Comparison of ENCODE assay signal across 31 mouse cellular contexts in genomic region chr3:130827934-130828333, GRCm38 (mm10).
DNase-seq lines count a peak whose midpoint lies in the region; ATAC-seq lines count a peak whose summit lies in the region.
"Had no signal": no experiment of that assay in that cellular context is flagged by ENCODE, and none has a peak within 500 bp of the region (broad histone marks: within the 10 kb centered on the region; RNA-seq: fewer than 3 reads in every experiment).

No protein-coding gene starts in this region.

- no peaks in the 10 kb centered on the region; the same call in 1 of the 2 replicates for H3K4me1 ChIP-seq in midbrain, embryonic 15.5 days
- H3K4me1 ChIP-seq: forebrain, embryonic 12.5 days; hindbrain, embryonic 12.5 days; intestine, embryonic 15.5 days had no signal

- 73% methylated on average over 4 of the region's 4 CpGs for WGBS in midbrain, embryonic 15.5 days

- no peak overlapping the region for H3K27ac ChIP-seq in midbrain, embryonic 15.5 days
- H3K27ac ChIP-seq: forebrain, embryonic 12.5 days; hindbrain, embryonic 12.5 days; hindbrain, postnatal 0 days; intestine, embryonic 15.5 days; kidney, postnatal 0 days; limb, embryonic 15.5 days; liver, embryonic 14.5 days; midbrain, embryonic 10.5 days had no signal

- no peak for ATAC-seq in midbrain, embryonic 15.5 days (replicated peaks)
- no peak for ATAC-seq in CD4-positive, CD25-positive, alpha-beta regulatory T cell, adult 4 months
- ATAC-seq: forebrain, postnatal 0 days; hindbrain, postnatal 0 days; intestine, embryonic 15.5 days; midbrain, embryonic 16.5 days had no signal

- no peaks in the 10 kb centered on the region for H3K9me3 ChIP-seq in midbrain, embryonic 15.5 days
- H3K9me3 ChIP-seq: forebrain, embryonic 12.5 days; hindbrain, embryonic 12.5 days; intestine, embryonic 15.5 days; limb, embryonic 15.5 days; midbrain, embryonic 10.5 days had no signal

- no peaks in the 10 kb centered on the region for H3K36me3 ChIP-seq in midbrain, embryonic 15.5 days (replicated peaks)
- H3K36me3 ChIP-seq: forebrain, embryonic 12.5 days; hindbrain, embryonic 12.5 days; intestine, embryonic 15.5 days; limb, embryonic 15.5 days; midbrain, embryonic 10.5 days had no signal

- H3K27me3 ChIP-seq in midbrain, embryonic 15.5 days (replicated peaks) = no peaks in the 10 kb centered on the region
- H3K27me3 ChIP-seq: forebrain, embryonic 12.5 days; hindbrain, embryonic 12.5 days; intestine, embryonic 15.5 days; limb, embryonic 15.5 days had no signal

- no peak overlapping the region for H3K4me3 ChIP-seq in midbrain, embryonic 15.5 days
- H3K4me3 ChIP-seq: erythroblast, embryonic 14.5 days; forebrain, embryonic 12.5 days; hindbrain, embryonic 12.5 days; intestine, embryonic 15.5 days; limb, embryonic 15.5 days; midbrain, embryonic 10.5 days had no signal

- H3K9ac ChIP-seq in midbrain, embryonic 15.5 days = no peak overlapping the region
- H3K9ac ChIP-seq: forebrain, embryonic 12.5 days; forebrain, postnatal 0 days; hindbrain, embryonic 12.5 days; intestine, embryonic 15.5 days; limb, embryonic 15.5 days; liver, embryonic 14.5 days; lung, embryonic 14.5 days had no signal

- DNase-seq in adrenal gland, postnatal 10 days = peak; percentile 47
- DNase-seq in adrenal gland, adult 8-10 months = no peak
- DNase-seq in lung, postnatal 14 days = peak; percentile 16
- no peak for DNase-seq in lung, postnatal 36 days
- DNase-seq in fat pad, adult 2 months (ENCODE audit: extremely low read depth, low read depth, low spot score) = peak; percentile 46
- DNase-seq in neural tube, embryonic 10.5 days (ENCODE audit: extremely low spot score, low spot score) = no peak
- DNase-seq: adrenal gland, adult 2 months; cerebellum, adult 11 months; forebrain, postnatal 0 days; gastrocnemius, postnatal 10 days; heart, postnatal 36 days; kidney, adult 8-10 months; kidney, postnatal 4 days; layer of hippocampus, postnatal 36 days; left cerebral cortex, postnatal 4 days; lung, embryonic 14.5 days; retina, postnatal 1 day; right cerebral cortex, postnatal 14 days had no signal

- H3K4me2 ChIP-seq in midbrain, embryonic 15.5 days = no peak overlapping the region
- H3K4me2 ChIP-seq: forebrain, embryonic 12.5 days; heart, embryonic 11.5 days; hindbrain, embryonic 12.5 days; intestine, embryonic 15.5 days; limb, embryonic 15.5 days; lung, embryonic 14.5 days had no signal

Comparison
In these comparisons a context has a peak if more than half of its experiments do, and no peak if none do; other contexts are left out.
1. DNase-seq: peak in adrenal gland, postnatal 10 days (single experiment), lung, postnatal 14 days (single experiment) and fat pad, adult 2 months (single experiment); none in adrenal gland, adult 8-10 months (single experiment), lung, postnatal 36 days (single experiment) and neural tube, embryonic 10.5 days (single experiment).